Comparison of ENCODE assay signal across 9 mouse cellular contexts in the genomic region with DNA sequence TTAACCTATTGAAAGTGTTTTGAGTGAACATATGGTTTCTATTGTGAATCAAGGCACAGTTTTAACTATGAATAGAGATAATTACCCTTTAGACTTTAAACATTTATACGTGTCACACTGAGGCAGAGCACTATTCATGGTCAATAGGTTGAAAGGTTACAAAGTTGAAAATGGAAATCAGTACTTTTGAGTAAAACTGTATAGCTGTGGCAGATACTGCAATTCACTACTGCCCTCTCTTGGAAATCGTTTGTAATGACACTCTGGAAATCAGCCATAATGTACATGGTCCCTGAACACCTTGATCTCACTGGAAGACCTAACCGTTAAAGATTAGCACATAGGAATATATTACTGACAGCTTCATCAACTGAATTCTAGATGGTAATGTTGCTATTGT.
DNase-seq lines count a peak whose midpoint lies in the region; ATAC-seq and TF ChIP-seq lines count a peak whose summit lies in the region.
"Had no signal": no experiment of that assay in that cellular context is flagged by ENCODE, and none has a peak within 500 bp of the region (broad histone marks: within the 10 kb centered on the region; RNA-seq: fewer than 3 reads in every experiment).

No protein-coding gene starts in this region.

- no peak overlapping the region for H3K9ac ChIP-seq in liver, adult 2 months (ENCODE audit: low read depth, low read length)
- no peak overlapping the region for H3K9ac ChIP-seq in liver, embryonic 12.5 days
- H3K9ac ChIP-seq in midbrain, embryonic 14.5 days (replicated peaks; ENCODE audit: low read length), result no peak overlapping the region
- H3K9ac ChIP-seq: neural tube, embryonic 13.5 days had no signal

- H3K27me3 ChIP-seq in liver, adult 2 months (ENCODE audit: control insufficient read depth, insufficient read depth, low read length), result no peaks in the 10 kb centered on the region
- H3K27me3 ChIP-seq in liver, embryonic 12.5 days (replicated peaks), result no peaks in the 10 kb centered on the region
- no peaks in the 10 kb centered on the region for H3K27me3 ChIP-seq in midbrain, embryonic 14.5 days (ENCODE audit: control insufficient read depth, insufficient read depth, low read length)
- H3K27me3 ChIP-seq: neural tube, embryonic 13.5 days had no signal

- no peak overlapping the region for H3K4me3 ChIP-seq in liver, adult 2 months (ENCODE audit: insufficient read depth, low read depth, low read length)
- H3K4me3 ChIP-seq in liver, embryonic 12.5 days, result no peak overlapping the region
- H3K4me3 ChIP-seq in midbrain, embryonic 14.5 days (replicated peaks; ENCODE audit: low read depth, low read length), result no peak overlapping the region
- H3K4me3 ChIP-seq: neural tube, embryonic 13.5 days had no signal

- no peak overlapping the region for H3K27ac ChIP-seq in liver, adult 2 months (replicated peaks; ENCODE audit: insufficient read depth, low read depth, low read length)
- H3K27ac ChIP-seq in liver, embryonic 12.5 days, result no peak overlapping the region
- no peak overlapping the region for H3K27ac ChIP-seq in midbrain, embryonic 14.5 days (replicated peaks; ENCODE audit: low read depth, low read length)
- H3K27ac ChIP-seq: neural tube, embryonic 13.5 days had no signal

- TF ChIP-seq POLR2A in liver, adult 2 months (IDR thresholded peaks at IDR 0.05; ENCODE audit: extremely low read depth, insufficient read depth, low read length), result no peak

- 13% methylated on average over 3 of the region's 3 CpGs for WGBS in liver, adult 2 months
- WGBS in liver, embryonic 12.5 days (ENCODE audit: insufficient replicate concordance), result 22% methylated on average over 3 of the region's 3 CpGs
- WGBS in midbrain, embryonic 14.5 days, result 9% methylated on average over 3 of the region's 3 CpGs

- peak; percentile 44 for TF ChIP-seq CTCF in liver, adult 2 months (IDR thresholded peaks at IDR 0.05; ENCODE audit: low read depth, low read length)

- H3K4me2 ChIP-seq in liver, embryonic 12.5 days, result no peak overlapping the region
- no peak overlapping the region for H3K4me2 ChIP-seq in midbrain, embryonic 14.5 days (ENCODE audit: low read length)
- H3K4me2 ChIP-seq: neural tube, embryonic 13.5 days had no signal

- H3K4me1 ChIP-seq in liver, adult 2 months (ENCODE audit: control insufficient read depth, insufficient read depth, low read length), result no peaks in the 10 kb centered on the region
- H3K4me1 ChIP-seq in liver, embryonic 12.5 days, result no peaks in the 10 kb centered on the region
- no peaks in the 10 kb centered on the region for H3K4me1 ChIP-seq in midbrain, embryonic 14.5 days (ENCODE audit: control insufficient read depth, insufficient read depth, low read length)
- H3K4me1 ChIP-seq: neural tube, embryonic 13.5 days had no signal

- H3K9me3 ChIP-seq in liver, embryonic 12.5 days (replicated peaks), result no peaks in the 10 kb centered on the region
- H3K9me3 ChIP-seq in midbrain, embryonic 14.5 days (ENCODE audit: control insufficient read depth, low read length), result no peaks in the 10 kb centered on the region
- H3K9me3 ChIP-seq: neural tube, embryonic 13.5 days had no signal

- H3K36me3 ChIP-seq in liver, adult 2 months (ENCODE audit: control insufficient read depth, insufficient read depth, low read length), result no peaks in the 10 kb centered on the region
- H3K36me3 ChIP-seq in liver, embryonic 12.5 days, result no peaks in the 10 kb centered on the region
- H3K36me3 ChIP-seq in midbrain, embryonic 14.5 days (ENCODE audit: control insufficient read depth, insufficient read depth, low read length), result no peaks in the 10 kb centered on the region
- H3K36me3 ChIP-seq: neural tube, embryonic 13.5 days had no signal

- peak; percentile 19 for DNase-seq in cerebellum, adult 9-10 months
- DNase-seq in cerebellum, postnatal 36 days, result no peak
- peak; percentile 14 for DNase-seq in liver, adult 2 months (ENCODE audit: extremely low read depth, low read depth, low spot score)
- DNase-seq in embryo, embryonic 11 days, result peak; percentile 68
- DNase-seq in midbrain, embryonic 14.5 days, result peak; percentile 84
- no peak for DNase-seq in gastrocnemius, adult 8-10 months (ENCODE audit: low spot score in 2 of 2)
- DNase-seq in lung, postnatal 14 days, result no peak

- no peak for ATAC-seq in liver, embryonic 12.5 days
- peak; percentile 43; the same call in 1 of the 2 replicates for ATAC-seq in midbrain, embryonic 14.5 days (ENCODE audit: low FRiP score, low TSS enrichment)

- no peaks in the 10 kb centered on the region for H3K79me2 ChIP-seq in liver, adult 2 months (ENCODE audit: control insufficient read depth, insufficient read depth, low read length)

Comparison
In these comparisons a context has a peak if more than half of its experiments do, and no peak if none do; other contexts are left out.
1. DNase-seq: peak in cerebellum, adult 9-10 months (single experiment), liver, adult 2 months (single experiment), embryo, embryonic 11 days (single experiment) and midbrain, embryonic 14.5 days (single experiment); none in cerebellum, postnatal 36 days (0 of 2), gastrocnemius, adult 8-10 months (0 of 2) and lung, postnatal 14 days (single experiment).